Mouse (Mus musculus) lung, postnatal 0 days (tissue): ENCODE data around the gene Nisch.

Experiments
- CTCF ChIP-seq: IDR thresholded peaks from 2 replicates; pipeline ENCODE4 v1.5.1; 2016; ENCODE audit warnings: antibody characterized with exemption, mild to moderate bottlenecking
- EP300 ChIP-seq: IDR thresholded peaks from 2 replicates; pipeline ENCODE4 v1.6.1; 2016; ENCODE audit warnings: antibody characterized with exemption, mild to moderate bottlenecking, control low read depth

GRCm38 (mm10) chr14:31204844-31205243, 11.9 kb downstream of the Nisch start:
- TF ChIP-seq CTCF, result no peak
- TF ChIP-seq EP300, result no peak
